Mouse (Mus musculus) cerebellum, adult (tissue): Measurements from ENCODE around the gene Dcun1d3.

Source experiments
- ATAC-seq: cut with Nextera tagmentation; 2 replicates; pipeline ENCODE4 v1.9.2; 2017; ENCODE audit warnings: mild to moderate bottlenecking, moderate library complexity, mixed read lengths; ENCODE audit not compliant: insufficient number of reproducible peaks, low FRiP score, low TSS enrichment

Gene Dcun1d3

GRCm38 (mm10) chr7:119835371-119835770 is 60.7 kb downstream of the Dcun1d3 start:
- no peak for ATAC-seq

GRCm38 (mm10) chr7:119808723-119809122 is 87.4 kb downstream of the Dcun1d3 start:
- ATAC-seq, result no peak

GRCm38 (mm10) chr7:119807396-119807795 is 88.7 kb downstream of the Dcun1d3 start:
- no peak for ATAC-seq
